Mouse (Mus musculus) MN1 (cell line): Measurements from ENCODE around the gene Cd72.

Source experiments
- DNase-seq: peaks from one replicate; pipeline ENCODE4 v3.0.0-alpha.2; 2016; ENCODE audit warnings: low spot score

Cd72 gene

DNA sequence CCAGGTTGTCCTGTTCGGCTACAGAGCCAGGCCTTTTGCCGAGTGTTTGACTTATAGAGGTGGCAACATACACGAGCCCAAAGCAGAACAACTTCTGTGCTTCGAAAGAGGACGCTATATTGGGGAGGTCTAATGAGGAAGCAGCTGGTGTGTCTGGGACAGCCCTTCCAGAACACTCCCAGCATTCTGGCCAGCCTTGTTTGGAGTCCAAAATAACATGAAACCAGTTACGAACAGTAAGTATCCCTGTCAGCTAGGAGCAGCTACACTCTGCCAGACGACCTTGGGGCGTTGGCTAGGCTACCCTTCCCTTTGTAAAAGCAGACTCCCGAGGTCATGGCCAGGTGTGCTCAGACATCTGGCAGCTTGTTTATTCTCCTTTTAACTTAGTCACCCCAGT is 52.2 kb downstream of the Cd72 start:
- no peak for DNase-seq

DNA sequence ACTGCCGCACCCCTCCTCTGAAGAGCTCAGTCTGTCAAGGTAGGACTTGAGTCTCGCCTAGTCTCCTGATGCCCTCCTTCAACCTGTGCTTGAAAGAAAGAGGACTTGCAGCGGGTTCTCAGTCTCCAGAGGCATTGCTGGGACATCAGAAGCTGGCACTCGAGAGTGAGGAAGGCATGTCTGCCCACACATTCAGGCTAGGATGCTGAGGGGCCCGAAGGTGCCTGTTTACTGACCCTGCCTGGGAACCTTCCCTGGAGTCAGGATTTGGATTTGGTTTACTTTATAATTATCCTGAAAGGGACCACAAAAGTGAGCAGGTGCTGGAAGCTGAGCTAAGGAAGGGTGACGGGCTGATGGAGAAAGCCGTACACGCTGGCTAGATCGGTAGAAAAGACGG is 52.9 kb downstream of the Cd72 start:
- no peak for DNase-seq

DNA sequence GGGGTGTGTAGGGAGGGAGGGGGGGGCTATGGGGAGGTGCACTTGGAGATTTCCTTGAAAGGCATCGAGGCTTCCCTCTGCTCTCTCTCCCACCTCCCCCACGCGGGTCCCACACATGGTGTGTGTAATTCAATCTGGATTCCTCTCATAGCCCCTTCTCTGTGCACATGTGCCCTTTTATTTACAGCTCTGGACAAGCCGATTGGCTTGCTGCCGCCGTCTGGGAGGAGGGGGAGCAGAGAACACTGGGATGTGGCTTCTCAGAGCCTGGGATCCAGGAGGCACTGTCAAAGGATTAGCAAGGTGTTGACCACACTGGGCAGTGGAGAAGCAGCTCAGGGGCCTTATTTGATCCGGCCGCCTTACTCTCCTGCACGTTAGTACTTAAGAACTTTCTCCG is 53.5 kb downstream of the Cd72 start:
- DNase-seq = no peak

DNA sequence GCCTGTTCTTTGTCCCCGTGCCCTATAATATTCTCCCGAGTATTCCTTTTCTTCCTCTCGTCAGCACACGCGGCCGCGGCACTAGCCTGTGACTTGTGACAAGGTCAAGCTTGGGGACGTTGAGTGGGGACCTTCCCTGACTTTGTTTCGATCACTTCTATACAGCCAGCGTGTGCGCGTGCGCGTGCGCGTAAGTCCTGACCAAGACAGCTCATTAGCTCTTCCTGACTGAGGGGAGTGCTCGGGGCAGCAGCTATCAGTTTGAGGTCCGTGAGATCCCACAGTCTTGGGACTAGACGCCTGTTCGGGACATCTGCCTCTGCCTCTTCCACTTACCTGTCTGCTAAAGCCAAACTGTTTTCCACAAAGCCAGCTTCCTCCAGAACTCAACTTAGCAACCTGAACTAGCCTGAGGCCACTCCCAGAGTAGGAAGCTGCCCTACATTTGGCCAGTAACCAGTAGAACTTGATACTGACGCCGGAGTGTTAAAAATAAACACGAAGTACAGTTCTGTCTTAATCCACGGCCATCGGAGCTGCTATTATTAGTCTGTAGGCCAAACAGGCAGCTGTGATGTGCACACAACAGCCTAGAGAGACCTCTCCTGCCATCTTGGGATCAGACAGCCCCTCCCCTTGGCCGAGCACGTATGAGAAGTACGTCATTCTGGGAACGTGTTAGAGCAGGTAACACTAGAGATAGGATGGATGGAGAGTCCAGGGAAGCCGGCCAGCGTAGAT is 54.9 kb downstream of the Cd72 start:
- DNase-seq = no peak

DNA sequence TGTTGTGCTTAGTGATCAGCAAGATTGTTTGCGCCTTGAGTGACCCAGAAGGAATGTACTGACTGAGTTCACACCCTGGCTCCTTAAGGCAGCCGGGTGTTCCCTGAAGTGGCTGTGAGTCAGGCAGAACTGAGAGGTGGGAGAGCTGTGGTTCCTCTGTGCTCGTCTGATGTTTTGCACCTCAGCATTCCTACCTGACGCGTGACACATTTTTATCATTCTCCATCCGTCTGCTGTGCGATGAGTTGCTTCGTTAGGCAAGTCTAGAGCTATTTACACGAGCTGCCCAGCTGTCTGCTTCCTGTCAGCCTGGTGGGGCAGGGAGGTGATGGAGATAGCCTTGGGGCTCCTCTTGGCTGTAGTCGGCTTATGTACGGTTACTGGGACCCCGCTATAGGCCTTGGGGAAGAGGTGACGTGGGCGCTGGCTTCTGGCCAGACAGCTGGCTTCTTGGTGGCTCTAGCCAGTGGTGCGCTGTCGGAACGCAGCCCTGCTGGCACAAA is 55.5 kb downstream of the Cd72 start:
- no peak for DNase-seq

DNA sequence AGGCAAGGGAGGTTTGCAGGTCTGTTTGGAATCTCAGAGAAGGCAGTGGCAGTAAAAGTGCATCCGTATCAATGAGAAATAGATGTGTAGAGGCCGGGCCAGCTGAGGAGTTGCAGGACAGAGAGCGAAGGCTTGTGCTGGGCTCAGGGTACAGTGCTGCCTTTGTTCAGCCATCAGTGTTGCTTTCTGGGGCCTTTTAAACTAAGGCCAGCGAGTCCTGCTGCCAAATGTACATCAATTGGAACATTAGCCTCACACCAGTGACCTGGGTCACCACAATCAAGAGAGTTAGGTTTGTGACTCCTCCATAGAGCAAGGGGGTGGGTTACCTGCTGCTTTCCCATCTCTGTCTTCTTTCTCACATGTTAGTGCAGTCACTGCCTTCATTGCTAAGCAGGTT is 56.4 kb downstream of the Cd72 start:
- no peak for DNase-seq
